Mouse (Mus musculus): ENCODE data around the gene Slc5a5.
"Not testable (repeated sequence)": the region's sequence is repeated elsewhere in the genome, so short reads cannot be mapped to it uniquely, and the experiment has no call there.

Gene Slc5a5

DNA sequence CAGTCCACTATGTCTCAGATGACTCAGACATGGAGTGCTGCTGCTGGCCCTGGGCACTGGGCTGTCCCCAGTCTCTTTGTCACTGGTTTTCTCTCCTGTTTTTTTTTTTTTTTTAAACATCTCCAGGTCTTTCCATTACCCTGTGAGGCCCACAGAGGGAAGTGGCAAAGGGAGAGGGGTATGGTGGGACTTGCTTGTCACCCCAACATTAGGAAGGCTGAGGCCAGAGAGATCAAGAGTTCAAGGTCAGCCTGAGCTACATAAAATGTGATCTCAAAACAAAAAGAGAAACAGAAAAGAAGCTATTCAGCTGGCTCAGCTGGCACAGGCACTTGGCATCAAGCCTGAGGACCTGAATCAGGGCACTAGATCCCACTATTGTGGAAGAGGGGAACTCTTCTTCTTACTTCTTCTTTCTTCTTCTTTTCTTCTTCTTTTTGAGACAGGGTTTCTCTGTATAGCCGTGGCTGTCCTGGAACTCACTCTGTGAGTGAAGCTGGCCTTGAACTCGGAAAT is 8.4 kb upstream of the Slc5a5 start:
- DNase-seq = no peak

DNA sequence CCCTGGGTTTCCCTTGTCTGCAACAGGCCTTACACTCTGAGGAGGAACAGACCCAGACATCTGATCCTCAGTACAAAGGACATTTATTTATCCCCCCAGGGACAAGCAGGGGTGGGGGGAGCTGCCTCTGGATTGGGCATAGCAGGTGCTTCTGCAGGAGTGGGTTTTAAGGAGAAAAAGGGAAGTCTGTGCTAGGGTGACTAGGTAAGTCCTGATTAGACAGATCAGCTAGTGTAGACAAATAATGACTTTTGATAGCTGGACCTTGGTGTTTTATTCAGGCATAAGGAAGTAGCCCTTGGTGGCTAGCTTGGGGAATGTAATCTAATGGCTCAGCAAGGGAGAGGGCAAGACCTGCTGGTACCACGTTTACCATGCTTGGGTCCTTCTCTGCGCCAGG is 6.7 kb upstream of the Slc5a5 start:
- DNase-seq = no peak

DNA sequence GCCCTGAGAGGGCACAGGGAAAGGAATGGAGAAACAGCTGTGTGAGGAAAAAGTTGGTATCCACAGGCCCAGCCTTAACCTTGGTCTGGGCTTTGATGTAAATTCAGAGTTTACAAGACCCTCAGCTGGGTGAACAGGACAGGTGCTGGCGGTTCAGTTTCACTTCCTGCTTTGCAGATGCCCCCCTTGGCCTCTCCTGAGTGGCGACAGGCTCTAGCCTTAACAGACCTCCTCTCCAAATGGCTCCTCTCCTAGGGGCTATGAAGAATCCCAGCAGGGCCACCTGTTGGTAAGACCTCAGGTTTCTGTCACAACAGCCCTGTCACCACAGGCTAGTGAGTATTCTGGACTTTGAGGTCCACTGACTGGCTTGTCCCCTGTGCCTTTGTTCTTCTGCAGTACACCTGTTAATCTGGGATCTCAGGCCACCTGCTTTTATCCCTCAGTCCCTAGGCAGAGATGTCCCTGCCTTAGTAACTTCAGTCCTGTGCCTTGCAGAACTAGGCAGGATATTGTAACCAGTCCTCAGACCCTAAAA is 6.2 kb upstream of the Slc5a5 start:
- DNase-seq = no peak

DNA sequence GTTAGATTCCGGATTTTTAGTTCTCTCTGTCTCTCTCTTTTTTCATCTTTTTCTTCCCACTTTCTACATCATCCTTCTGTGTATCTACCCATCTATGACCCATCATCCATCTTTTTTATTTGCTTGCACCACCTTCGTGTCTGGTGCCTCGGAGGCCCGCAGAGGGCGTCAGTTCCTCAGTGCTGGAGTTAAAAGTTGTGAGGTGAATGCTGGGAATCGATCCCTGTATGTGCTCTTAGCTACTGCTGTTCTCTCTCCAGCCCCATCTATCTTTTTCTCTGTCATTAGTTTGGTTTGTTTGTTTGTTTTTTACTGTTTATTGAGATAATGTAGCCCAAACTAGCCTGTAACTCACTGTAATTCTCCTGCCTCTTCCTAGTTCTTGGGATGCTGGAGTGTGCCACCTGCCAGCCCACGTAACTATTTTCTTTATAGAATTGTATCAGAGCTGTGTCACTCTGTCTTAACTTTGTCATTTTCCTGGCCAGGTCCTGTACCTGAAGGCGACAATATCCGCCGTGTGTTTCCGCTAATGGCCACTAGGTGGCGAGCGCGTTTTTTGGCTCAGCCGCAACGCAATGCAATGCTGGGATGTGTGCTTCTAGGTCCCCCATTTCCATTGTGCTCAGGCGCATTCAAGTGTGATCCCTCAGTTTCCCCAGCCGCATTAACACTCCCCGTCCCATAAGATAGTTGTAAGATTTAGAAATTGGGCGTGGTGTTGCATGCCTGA is 5.3 kb upstream of the Slc5a5 start:
- peak; percentile 83 to 89 for DNase-seq

GRCm38 (mm10) chr8:70897021-70897680 is 4.6 kb upstream of the Slc5a5 start, which contains the start of gene Rpl18a:
Gene Rpl18a, minus strand, starts transcription at chr8:70897412.
- DNase-seq = peak; percentile 98

DNA sequence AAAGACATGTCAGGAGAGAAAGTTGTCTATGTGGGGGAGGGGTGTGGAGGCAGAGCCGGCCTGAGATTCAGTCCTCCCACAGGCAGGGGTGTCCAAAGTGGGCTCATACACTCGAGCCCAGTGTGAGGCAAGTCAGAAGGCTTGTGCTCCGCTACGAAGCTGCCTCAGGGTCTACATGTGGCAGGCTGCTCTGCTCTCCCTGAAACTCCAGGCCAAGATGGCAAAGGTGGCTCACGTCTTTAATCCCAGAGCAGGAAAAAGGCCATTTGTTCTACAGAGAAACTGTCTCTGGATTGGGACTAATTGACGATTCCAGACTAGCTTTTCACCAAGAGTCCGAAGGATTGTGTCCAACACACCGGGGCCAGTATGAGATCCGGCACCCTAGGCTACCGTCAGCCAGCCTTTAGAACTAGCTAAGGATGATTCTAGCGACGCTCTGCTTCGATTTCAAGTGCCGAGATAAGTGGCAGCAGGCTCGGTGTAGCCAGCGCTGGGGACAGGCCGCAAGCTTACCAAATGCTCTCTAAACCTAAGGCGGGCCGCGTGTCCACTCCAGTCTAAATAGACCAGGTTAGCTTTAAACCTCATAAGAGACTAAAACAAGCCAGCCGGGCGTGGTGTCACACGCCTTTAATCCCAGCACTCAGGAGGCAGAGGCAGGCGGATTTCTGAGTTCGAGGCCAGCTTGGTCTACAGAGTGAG is 3.9 kb upstream of the Slc5a5 start:
- no peak for DNase-seq

GRCm38 (mm10) chr8:70895571-70896259 is 3.2 kb upstream of the Slc5a5 start:
- not testable (repeated sequence) for DNase-seq

GRCm38 (mm10) chr8:70894771-70895545 is 2.4 kb upstream of the Slc5a5 start:
- no peak for DNase-seq

GRCm38 (mm10) chr8:70894385-70894720 is 1.8 kb upstream of the Slc5a5 start:
- DNase-seq = no peak

- DNase-seq = peak; percentile 57 to 68
Measured at GRCm38 (mm10) chr8:70893656-70894384, 1.3 kb upstream of the Slc5a5 start.

DNA sequence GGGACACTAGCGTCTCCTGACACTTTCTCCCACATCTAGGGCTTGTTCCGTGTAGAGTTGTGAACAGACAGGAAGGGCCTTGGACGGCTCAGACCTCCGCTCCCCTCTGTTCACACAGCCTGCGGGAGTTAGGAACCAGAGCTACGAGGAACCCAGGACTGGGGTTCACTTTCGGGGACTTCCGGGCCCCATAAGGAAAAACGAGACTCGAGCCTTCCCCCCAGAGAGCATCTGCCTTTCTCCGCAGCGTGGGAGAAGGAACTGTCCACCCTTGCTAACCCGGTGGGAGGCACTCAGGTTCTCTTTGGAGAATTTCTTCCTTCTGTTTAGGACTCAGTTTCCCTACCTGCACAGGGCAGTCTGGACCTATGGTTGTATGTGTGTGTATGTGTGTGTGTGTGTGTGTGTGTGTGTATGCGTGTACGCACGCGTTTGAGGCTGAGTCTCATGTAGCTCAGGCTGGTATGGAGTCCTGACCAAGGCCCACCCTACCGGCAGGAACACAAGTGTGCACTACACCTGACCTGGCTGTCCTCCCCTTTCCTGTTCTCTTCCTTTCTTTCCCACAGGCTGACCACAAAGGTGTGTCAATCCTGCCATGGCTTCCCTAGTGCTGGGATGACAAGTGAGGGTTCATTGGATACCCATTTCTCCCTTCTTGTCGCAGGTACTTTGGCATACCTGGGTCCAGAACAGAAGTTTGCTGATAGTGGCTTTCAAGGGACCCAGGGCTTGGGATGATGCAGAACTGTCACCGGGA is 519 bp upstream of the Slc5a5 start:
- DNase-seq = no peak

DNA sequence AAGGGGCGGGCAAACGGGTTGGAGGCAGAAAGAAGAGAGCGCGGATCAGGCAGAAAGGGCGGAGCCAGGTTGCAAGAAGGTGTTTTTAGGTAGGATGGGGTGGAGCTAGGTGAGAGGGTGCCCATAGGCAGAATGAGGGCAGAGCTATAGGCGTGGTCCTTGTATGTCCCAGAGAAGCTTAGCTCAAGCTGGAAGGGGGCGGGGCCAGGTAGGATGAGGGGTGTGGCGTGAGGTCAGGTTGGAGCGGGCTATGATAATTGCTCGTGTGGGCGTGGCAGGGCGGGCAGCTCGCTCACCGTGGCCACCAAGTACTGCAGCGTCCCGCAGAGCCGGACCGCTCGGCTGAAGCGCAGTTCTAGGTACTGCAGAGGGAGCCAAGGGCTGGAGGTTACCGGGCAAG is 1.2 kb downstream of the Slc5a5 start:
- peak; percentile 85 to 92 for DNase-seq

- no peak for DNase-seq
Measured at GRCm38 (mm10) chr8:70890656-70891055, 1.9 kb downstream of the Slc5a5 start.

DNA sequence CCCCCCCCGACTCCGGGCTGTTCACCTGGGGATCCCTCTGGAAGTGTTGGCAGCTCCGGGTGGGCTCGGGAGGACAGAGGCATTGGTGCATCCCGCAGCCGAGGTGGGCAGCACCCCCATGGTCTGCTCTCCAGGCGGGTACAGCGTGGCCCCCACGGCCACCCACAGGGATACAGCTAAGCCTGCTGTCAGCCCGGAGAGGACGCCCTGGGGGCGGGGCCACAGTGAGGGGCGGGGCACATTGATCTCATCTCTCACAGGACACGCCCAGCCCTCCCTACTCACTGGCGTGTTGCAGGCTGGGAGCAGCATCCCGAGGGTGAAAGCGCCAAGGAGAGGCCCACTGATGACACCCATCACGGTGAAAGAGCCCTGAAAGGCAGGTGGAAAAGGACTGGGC is 4.9 kb downstream of the Slc5a5 start:
- peak in 1 of 2 experiments; percentile 30 for DNase-seq

DNA sequence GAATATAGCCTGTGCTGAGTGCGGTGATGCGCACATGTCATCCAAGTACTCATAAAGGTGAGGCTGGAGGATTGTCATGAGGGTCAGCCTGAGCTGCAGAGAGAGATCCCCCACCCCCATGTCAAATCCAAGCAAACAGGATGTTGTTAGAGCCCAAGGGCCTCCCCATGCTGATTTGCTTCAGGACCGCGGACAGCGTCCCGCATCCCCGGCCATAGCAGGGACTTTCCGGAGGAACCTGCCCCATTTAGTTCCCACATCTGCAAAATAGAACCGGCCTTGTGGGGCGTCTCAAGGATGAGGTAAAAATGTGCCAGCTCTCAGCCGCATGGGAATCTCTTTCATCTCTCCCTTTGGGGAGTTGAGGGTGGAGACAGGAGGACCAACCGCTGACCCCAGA is 6.9 kb downstream of the Slc5a5 start:
- DNase-seq = no peak

GRCm38 (mm10) chr8:70884683-70885082 is 7.9 kb downstream of the Slc5a5 start:
- no peak for DNase-seq

- no peak for DNase-seq
Measured at GRCm38 (mm10) chr8:70884186-70884585, 8.4 kb downstream of the Slc5a5 start.

DNA sequence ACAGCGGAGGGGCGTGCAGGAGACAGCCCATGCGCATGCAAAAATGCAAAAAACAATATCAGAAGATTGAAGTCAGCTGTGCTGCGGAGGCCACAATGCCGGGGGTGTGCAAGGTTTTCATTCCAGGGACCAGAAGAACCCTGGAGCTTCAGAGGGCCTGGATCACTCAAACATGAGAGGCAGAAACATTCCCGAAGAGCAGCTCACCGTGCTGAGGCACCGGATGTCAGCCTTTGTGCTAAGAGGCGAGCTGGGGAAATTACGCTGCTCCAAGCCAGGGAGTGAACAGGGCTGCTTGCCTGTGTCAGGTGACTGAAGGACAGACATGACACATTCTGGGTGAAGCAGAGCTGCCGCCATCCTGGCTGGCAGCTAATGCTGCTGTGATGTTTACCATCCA is 12.0 kb downstream of the Slc5a5 start:
- no peak for DNase-seq

DNA sequence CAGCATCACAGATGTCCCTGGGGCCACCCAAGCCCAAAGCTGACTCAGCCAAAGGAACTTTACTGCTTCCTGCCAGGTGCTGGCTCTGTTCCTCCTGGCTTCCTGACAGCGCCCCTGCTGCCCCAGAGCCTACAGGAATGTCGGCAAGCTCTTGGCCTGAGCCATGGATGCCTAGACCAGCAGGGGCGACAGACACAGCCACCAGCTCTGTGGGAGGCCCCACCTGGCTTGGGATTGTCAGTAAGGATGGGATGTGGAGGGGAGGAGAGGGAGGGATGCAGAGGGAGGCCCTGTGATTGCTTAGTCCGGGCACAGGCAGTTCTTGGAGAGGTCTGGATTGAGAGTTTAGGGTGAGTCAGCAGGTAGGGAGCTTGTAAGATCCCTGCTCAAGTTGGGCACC is 12.4 kb downstream of the Slc5a5 start:
- DNase-seq = peak; percentile 28 to 37

DNA sequence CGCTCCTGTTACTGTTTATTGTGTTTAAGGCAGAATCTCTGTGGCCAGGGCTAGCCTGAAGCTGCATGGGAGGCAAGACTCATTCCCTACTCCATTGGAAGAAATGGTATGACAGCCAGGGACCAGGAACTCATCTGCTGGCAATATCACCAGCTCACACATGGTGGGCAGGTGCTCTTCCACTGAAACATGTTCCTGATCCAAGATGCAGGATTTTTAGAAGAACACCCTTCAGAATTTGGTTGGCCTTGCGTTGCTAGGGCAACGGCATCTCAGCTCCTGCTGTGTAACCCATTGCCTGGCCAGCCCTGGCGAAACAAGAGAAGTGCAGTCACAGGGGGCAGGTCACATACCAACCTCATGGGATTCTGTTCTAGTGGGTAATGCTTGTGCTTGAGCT is 13.1 kb downstream of the Slc5a5 start:
- DNase-seq = no peak

DNA sequence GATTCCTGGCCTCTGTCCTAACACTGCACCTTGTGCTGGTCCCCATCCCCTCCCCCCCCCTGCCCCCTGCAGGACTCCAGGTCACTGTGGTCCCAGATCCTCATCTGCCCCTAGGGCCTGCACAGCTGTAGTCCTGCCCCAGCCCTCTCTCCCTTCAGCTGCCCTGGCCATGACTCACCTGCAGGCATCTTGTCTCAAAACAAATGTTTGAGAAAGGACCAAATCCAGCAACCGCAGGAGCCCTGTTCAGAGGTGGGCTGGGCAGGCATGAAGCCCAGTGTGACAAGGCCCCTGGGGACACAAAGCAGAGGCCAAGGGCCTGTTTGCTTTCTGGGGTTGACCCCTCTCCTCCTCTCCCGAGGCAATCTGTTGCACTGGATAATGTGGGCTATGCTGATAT is 14.4 kb downstream of the Slc5a5 start:
- DNase-seq = no peak

All from lung, adult 18-20 months (tissue).